Mouse (Mus musculus): ENCODE measurements around the gene Vmn2r117. TPM values are rescaled to one million over a fixed set of nuclear protein-coding genes. Genes with fewer than 3 reads are reported as not detected.
"Not testable (repeated sequence)": the region's sequence is repeated elsewhere in the genome, so short reads cannot be mapped to it uniquely, and the experiment has no call there.

Vmn2r117 gene
- not detected for total RNA-seq (2021)
- long read RNA-seq, experiment 1: 0 reads
- long read RNA-seq, experiment 2: 0 reads

GRCm38 (mm10) chr17:23479599-23479998, at the start of gene Vmn2r117:
Vmn2r117 (minus strand) TSS chr17:23479699.
- H3K27ac ChIP-seq; DNase-seq; H3K4me3 ChIP-seq; intact Hi-C loops (cut with DNase I): not testable (repeated sequence)

- intact Hi-C loops (cut with DNase I); H3K4me3 ChIP-seq; DNase-seq; H3K27ac ChIP-seq: not testable (repeated sequence)
Observed at GRCm38 (mm10) chr17:23522941-23523732, 43.6 kb upstream of the Vmn2r117 start.

GRCm38 (mm10) chr17:23518701-23519423, 39.4 kb upstream of the Vmn2r117 start:
- TF ChIP-seq CTCF (IDR thresholded peaks at IDR 0.05): no peak
- DNase-seq: no peak
- intact Hi-C loops (cut with DNase I): no loop called here
- Histone ChIP-seq H3K27ac (no peak overlapping the region), H3K4me3 (no peak overlapping the region)

GRCm38 (mm10) chr17:23433150-23433679, 46.3 kb downstream of the Vmn2r117 start:
- no peak overlapping the region for H3K4me3 ChIP-seq
- no peak overlapping the region for H3K27ac ChIP-seq
- TF ChIP-seq CTCF (IDR thresholded peaks at IDR 0.05): no peak
- DNase-seq: no peak
- intact Hi-C loops (cut with DNase I): no loop called here

Other genes starting within 250 kb of the Vmn2r117 start
- gene Vmn2r114, start 167.2 kb downstream of the Vmn2r117 start, total RNA-seq (2021): not detected
- not detected for gene Vmn2r115, start 136.0 kb downstream of the Vmn2r117 start, total RNA-seq (2021)
- not detected for gene Vmn2r116, start 95.1 kb downstream of the Vmn2r117 start, total RNA-seq (2021)
- 1 to 10 TPM; 2.0 to 3.3 TPM for gene Zfp213, start 84.5 kb upstream of the Vmn2r117 start, total RNA-seq (2021)
- gene Zfp13, start 119.8 kb upstream of the Vmn2r117 start, total RNA-seq (2021): 1 to 10 TPM; 1.5 to 2.1 TPM
- gene Zscan10, start 121.2 kb upstream of the Vmn2r117 start, total RNA-seq (2021): not detected
- gene Mmp25, start 165.6 kb upstream of the Vmn2r117 start, total RNA-seq (2021): under 1 TPM in 1 of 2 experiments, not detected in 1; 0.06 TPM
- not detected for gene Bicdl2, start 180.8 kb upstream of the Vmn2r117 start, total RNA-seq (2021)
- gene Hcfc1r1, start 193.9 kb upstream of the Vmn2r117 start, total RNA-seq (2021): 100 to 1,000 TPM; 112 to 137 TPM
- gene Thoc6, start 194.2 kb upstream of the Vmn2r117 start, total RNA-seq (2021): 1 to 10 TPM; 6.3 to 8.8 TPM
- 10 to 100 TPM; 19.5 to 27.5 TPM for gene Tnfrsf12a, start 197.8 kb upstream of the Vmn2r117 start, total RNA-seq (2021)
- not detected for gene Cldn6, start 199.6 kb upstream of the Vmn2r117 start, total RNA-seq (2021)
- gene Cldn9, start 204.3 kb upstream of the Vmn2r117 start, total RNA-seq (2021): under 1 TPM; 0.15 to 0.17 TPM
- not detected for gene 1520401A03Rik, start 243.1 kb upstream of the Vmn2r117 start, total RNA-seq (2021)
- under 1 TPM; 0.53 to 0.64 TPM for gene Pkmyt1, start 246.6 kb upstream of the Vmn2r117 start, total RNA-seq (2021)